ENCODE assay signal across 27 mouse cellular contexts in genomic region chr19:41369557-41370460, GRCm38 (mm10). TPM values are rescaled to one million over a fixed set of nuclear protein-coding genes. Genes with fewer than 3 reads are reported as not detected.
DNase-seq lines count a peak whose midpoint lies in the region; ATAC-seq lines count a peak whose summit lies in the region.
"Had no signal": no experiment of that assay in that cellular context is flagged by ENCODE, and none has a peak within 500 bp of the region (broad histone marks: within the 10 kb centered on the region; RNA-seq: fewer than 3 reads in every experiment).

No protein-coding gene starts in this region.

- H3K9ac ChIP-seq in kidney, embryonic 16.5 days (replicated peaks; ENCODE audit: low read length), result no peak overlapping the region
- H3K9ac ChIP-seq: heart, embryonic 15.5 days; liver, embryonic 14.5 days; neural tube, embryonic 13.5 days had no signal

- WGBS in kidney, embryonic 16.5 days, result 83% methylated on average over 11 of the region's 11 CpGs

- no peak overlapping the region for H3K4me3 ChIP-seq in kidney, embryonic 16.5 days (ENCODE audit: low read length)
- H3K4me3 ChIP-seq: forebrain, embryonic 10.5 days; gastrocnemius, adult 2 months; heart, adult 2 months; heart, embryonic 15.5 days; layer of hippocampus, adult 2 months; left cerebral cortex, adult 2 months; limb, embryonic 10.5 days; neural tube, embryonic 13.5 days had no signal

- no peak overlapping the region for H3K27ac ChIP-seq in kidney, embryonic 16.5 days (ENCODE audit: low read length)
- H3K27ac ChIP-seq: forebrain, embryonic 10.5 days; gastrocnemius, adult 2 months; heart, adult 2 months; heart, embryonic 15.5 days; layer of hippocampus, adult 2 months; left cerebral cortex, adult 2 months; limb, embryonic 10.5 days; liver, embryonic 14.5 days; neural tube, embryonic 13.5 days had no signal

- no peaks in the 10 kb centered on the region for H3K36me3 ChIP-seq in kidney, embryonic 16.5 days (ENCODE audit: insufficient read depth, low read length)
- H3K36me3 ChIP-seq: forebrain, embryonic 10.5 days; G1E; heart, embryonic 15.5 days; limb, embryonic 10.5 days; neural tube, embryonic 13.5 days had no signal

- no peaks in the 10 kb centered on the region for H3K4me1 ChIP-seq in kidney, embryonic 16.5 days (ENCODE audit: insufficient read depth, low read length)
- H3K4me1 ChIP-seq: forebrain, embryonic 10.5 days; heart, embryonic 15.5 days; limb, embryonic 10.5 days; neural tube, embryonic 13.5 days had no signal

- no peaks in the 10 kb centered on the region for H3K9me3 ChIP-seq in kidney, embryonic 16.5 days (ENCODE audit: low read length)
- H3K9me3 ChIP-seq: forebrain, embryonic 10.5 days; G1E; heart, embryonic 15.5 days; limb, embryonic 10.5 days; neural tube, embryonic 13.5 days had no signal

- ATAC-seq in common myeloid progenitor, adult 5-6 weeks (replicated peaks; ENCODE audit: low read depth, poor library complexity, severe bottlenecking), result peak; percentile 70
- peak; percentile 76 for ATAC-seq in megakaryocyte progenitor cell, adult 5-6 weeks (replicated peaks; ENCODE audit: poor library complexity)
- ATAC-seq in activated CD4-positive, CD25-positive, alpha-beta regulatory T cell, adult 4 months, result no peak
- ATAC-seq in kidney, embryonic 16.5 days (ENCODE audit: low FRiP score, low TSS enrichment), result no peak
- ATAC-seq: CD4-positive, CD25-positive, alpha-beta regulatory T cell, adult 4 months; hindbrain, embryonic 16.5 days; intestine, postnatal 0 days had no signal

- peak; percentile 64 to 66 for DNase-seq in spleen, postnatal 36 days (ENCODE audit: low spot score in 2 of 2)
- DNase-seq in spleen, postnatal 14 days (ENCODE audit: low spot score in 2 of 2), result no peak
- no peak for DNase-seq in cerebellum, postnatal 4 days (ENCODE audit: low spot score in 2 of 2)
- DNase-seq: adrenal gland, postnatal 14 days; cerebellum, adult 18-20 months; cerebellum, postnatal 25 days; gastrocnemius, adult 2 months; heart, postnatal 4 days; kidney, postnatal 10 days; thymus, postnatal 25 days had no signal

- no peaks in the 10 kb centered on the region for H3K27me3 ChIP-seq in kidney, embryonic 16.5 days (ENCODE audit: insufficient read depth, low read length)
- H3K27me3 ChIP-seq: heart, embryonic 15.5 days; neural tube, embryonic 13.5 days had no signal

- no peak overlapping the region for H3K4me2 ChIP-seq in kidney, embryonic 16.5 days (replicated peaks; ENCODE audit: low read depth, low read length)
- H3K4me2 ChIP-seq: heart, embryonic 15.5 days; midbrain, embryonic 11.5 days; neural tube, embryonic 13.5 days had no signal

RNA-seq across cellular contexts. Expression of gene Pik3ap1, which starts 15.1 kb away (rescaled TPM):
- 10.0 and 10.2 TPM in 2 replicates for total RNA-seq in common myeloid progenitor, adult 5-6 weeks (2017)
- 26.5 and 30.5 TPM in 2 replicates for total RNA-seq in megakaryocyte progenitor cell, adult 5-6 weeks (2015)
- 23.5 and 24.4 TPM in 2 replicates for total RNA-seq in megakaryocyte progenitor cell, adult 5-6 weeks (2017)
- polyA plus RNA-seq in activated CD4-positive, CD25-positive, alpha-beta regulatory T cell, adult 4 months (2017; shearing (Covaris generic)), result 1 to 10 TPM; 1.6 to 2.7 TPM
- polyA plus RNA-seq in kidney, embryonic 16.5 days (2015; fragmentation: Nextera tagmentation; extraction: Ambion mirVana), result 2.1 and 2.3 TPM in 2 replicates

Comparison
In these comparisons a context has a peak if more than half of its experiments do, and no peak if none do; other contexts are left out.
1. DNase-seq: peak in spleen, postnatal 36 days (2 of 2); none in spleen, postnatal 14 days (0 of 2) and cerebellum, postnatal 4 days (0 of 2).
2. ATAC-seq: peak in common myeloid progenitor, adult 5-6 weeks (single experiment) and megakaryocyte progenitor cell, adult 5-6 weeks (single experiment); none in activated CD4-positive, CD25-positive, alpha-beta regulatory T cell, adult 4 months (single experiment) and kidney, embryonic 16.5 days (single experiment).